Mouse (Mus musculus): ENCODE data around the gene Cog2. TPM values are rescaled to one million over a fixed set of nuclear protein-coding genes. Genes with fewer than 3 reads are reported as not detected.

Cog2 gene
- polyA plus RNA-seq, 1 experiment from 2014 or later = 40.4 TPM

GRCm38 (mm10) chr8:124555113-124555750, 34.7 kb downstream of the Cog2 start:
- Histone ChIP-seq H3K4me1 (ENCODE audit: insufficient read depth, low read length) (no peaks in the 10 kb centered on the region), H3K9me3 (ENCODE audit: low read length) (no peaks in the 10 kb centered on the region), H3K4me3 (ENCODE audit: low read length) (no peak overlapping the region), H3K4me2 (replicated peaks; ENCODE audit: low read depth, low read length) (no peak overlapping the region), H3K9ac (replicated peaks; ENCODE audit: low read length) (no peak overlapping the region), H3K27ac (ENCODE audit: low read length) (no peak overlapping the region), H3K27me3 (ENCODE audit: insufficient read depth, low read length) (no peaks in the 10 kb centered on the region), H3K36me3 (ENCODE audit: insufficient read depth, low read length) (peaks cover 28% of the 10 kb centered on the region)
- no peak for ATAC-seq (ENCODE audit: low FRiP score, low TSS enrichment)
- 83% methylated on average over 7 of the region's 7 CpGs for WGBS

GRCm38 (mm10) chr8:124556164-124556563, 35.6 kb downstream of the Cog2 start:
- Histone ChIP-seq H3K9ac (replicated peaks; ENCODE audit: low read length) (no peak overlapping the region), H3K36me3 (ENCODE audit: insufficient read depth, low read length) (peaks cover 18% of the 10 kb centered on the region), H3K27me3 (ENCODE audit: insufficient read depth, low read length) (no peaks in the 10 kb centered on the region), H3K4me1 (ENCODE audit: insufficient read depth, low read length) (no peaks in the 10 kb centered on the region), H3K9me3 (ENCODE audit: low read length) (no peaks in the 10 kb centered on the region), H3K4me2 (replicated peaks; ENCODE audit: low read depth, low read length) (no peak overlapping the region), H3K27ac (ENCODE audit: low read length) (no peak overlapping the region), H3K4me3 (ENCODE audit: low read length) (no peak overlapping the region)
- ATAC-seq (ENCODE audit: low FRiP score, low TSS enrichment) = no peak
- 82% methylated on average over 7 of the region's 7 CpGs for WGBS

GRCm38 (mm10) chr8:124556658-124557057, 36.1 kb downstream of the Cog2 start:
- Histone ChIP-seq H3K4me2 (replicated peaks; ENCODE audit: low read depth, low read length) (no peak overlapping the region), H3K4me3 (ENCODE audit: low read length) (no peak overlapping the region), H3K9ac (replicated peaks; ENCODE audit: low read length) (no peak overlapping the region), H3K9me3 (ENCODE audit: low read length) (no peaks in the 10 kb centered on the region), H3K27ac (ENCODE audit: low read length) (no peak overlapping the region), H3K27me3 (ENCODE audit: insufficient read depth, low read length) (no peaks in the 10 kb centered on the region), H3K4me1 (ENCODE audit: insufficient read depth, low read length) (no peaks in the 10 kb centered on the region), H3K36me3 (ENCODE audit: insufficient read depth, low read length) (peaks cover 13% of the 10 kb centered on the region)
- 79% methylated on average over 13 of the region's 13 CpGs for WGBS
- ATAC-seq (ENCODE audit: low FRiP score, low TSS enrichment) = no peak

- H3K9me3 ChIP-seq (ENCODE audit: low read length) = no peaks in the 10 kb centered on the region
- no peak overlapping the region for H3K27ac ChIP-seq (ENCODE audit: low read length)
- H3K4me3 ChIP-seq (ENCODE audit: low read length) = no peak overlapping the region
- 65% methylated on average over 5 of the region's 5 CpGs for WGBS
- no peaks in the 10 kb centered on the region for H3K27me3 ChIP-seq (ENCODE audit: insufficient read depth, low read length)
- no peak overlapping the region for H3K9ac ChIP-seq (replicated peaks; ENCODE audit: low read length)
- ATAC-seq (ENCODE audit: low FRiP score, low TSS enrichment) = no peak
- H3K36me3 ChIP-seq (ENCODE audit: insufficient read depth, low read length) = peaks cover 5% of the 10 kb centered on the region
- no peaks in the 10 kb centered on the region for H3K4me1 ChIP-seq (ENCODE audit: insufficient read depth, low read length)
- no peak overlapping the region for H3K4me2 ChIP-seq (replicated peaks; ENCODE audit: low read depth, low read length)
These were observed 36.9 kb downstream of the Cog2 start for GRCm38 (mm10) chr8:124557476-124557875.

GRCm38 (mm10) chr8:124567126-124567525, 46.6 kb downstream of the Cog2 start:
- Histone ChIP-seq H3K4me3 (ENCODE audit: low read length) (no peak overlapping the region), H3K9me3 (ENCODE audit: low read length) (no peaks in the 10 kb centered on the region), H3K4me2 (replicated peaks; ENCODE audit: low read depth, low read length) (no peak overlapping the region), H3K36me3 (ENCODE audit: insufficient read depth, low read length) (no peaks in the 10 kb centered on the region), H3K9ac (replicated peaks; ENCODE audit: low read length) (no peak overlapping the region), H3K27me3 (ENCODE audit: insufficient read depth, low read length) (no peaks in the 10 kb centered on the region), H3K4me1 (ENCODE audit: insufficient read depth, low read length) (no peaks in the 10 kb centered on the region), H3K27ac (ENCODE audit: low read length) (no peak overlapping the region)
- no peak for ATAC-seq (ENCODE audit: low FRiP score, low TSS enrichment)
- WGBS = 74% methylated on average over 6 of the region's 6 CpGs

- Histone ChIP-seq H3K4me1 (ENCODE audit: insufficient read depth, low read length) (no peaks in the 10 kb centered on the region), H3K9ac (replicated peaks; ENCODE audit: low read length) (no peak overlapping the region), H3K27ac (ENCODE audit: low read length) (no peak overlapping the region), H3K9me3 (ENCODE audit: low read length) (no peaks in the 10 kb centered on the region), H3K27me3 (ENCODE audit: insufficient read depth, low read length) (no peaks in the 10 kb centered on the region), H3K4me3 (ENCODE audit: low read length) (no peak overlapping the region), H3K4me2 (replicated peaks; ENCODE audit: low read depth, low read length) (no peak overlapping the region), H3K36me3 (ENCODE audit: insufficient read depth, low read length) (no peaks in the 10 kb centered on the region)
- WGBS = 80% methylated on average over 3 of the region's 3 CpGs
- no peak for ATAC-seq (ENCODE audit: low FRiP score, low TSS enrichment)
These were observed 47.0 kb downstream of the Cog2 start for GRCm38 (mm10) chr8:124567584-124567983.

GRCm38 (mm10) chr8:124569100-124569499, 48.5 kb downstream of the Cog2 start:
- H3K27me3 ChIP-seq (ENCODE audit: insufficient read depth, low read length) = no peaks in the 10 kb centered on the region
- no peaks in the 10 kb centered on the region for H3K4me1 ChIP-seq (ENCODE audit: insufficient read depth, low read length)
- 72% methylated on average over 2 of the region's 2 CpGs for WGBS
- H3K4me2 ChIP-seq (replicated peaks; ENCODE audit: low read depth, low read length) = no peak overlapping the region
- H3K9ac ChIP-seq (replicated peaks; ENCODE audit: low read length) = no peak overlapping the region
- H3K27ac ChIP-seq (ENCODE audit: low read length) = no peak overlapping the region
- no peaks in the 10 kb centered on the region for H3K9me3 ChIP-seq (ENCODE audit: low read length)
- no peak overlapping the region for H3K4me3 ChIP-seq (ENCODE audit: low read length)
- no peaks in the 10 kb centered on the region for H3K36me3 ChIP-seq (ENCODE audit: insufficient read depth, low read length)
- ATAC-seq (ENCODE audit: low FRiP score, low TSS enrichment) = no peak

GRCm38 (mm10) chr8:124569593-124569992, 49.0 kb downstream of the Cog2 start, which contains the start of gene Agt:
TSS of gene Agt (minus strand) at chr8:124569706.
- 86% methylated on average over 2 of the region's 2 CpGs for WGBS
- ATAC-seq (ENCODE audit: low FRiP score, low TSS enrichment) = no peak
- no peaks in the 10 kb centered on the region for H3K9me3 ChIP-seq (ENCODE audit: low read length)
- no peak within 1 kb of the TSS for H3K27ac ChIP-seq (ENCODE audit: low read length)
- no peak within 1 kb of the TSS for H3K9ac ChIP-seq (replicated peaks; ENCODE audit: low read length)
- no peak within 1 kb of the TSS for H3K4me2 ChIP-seq (replicated peaks; ENCODE audit: low read depth, low read length)
- no peaks in the 10 kb centered on the region for H3K36me3 ChIP-seq (ENCODE audit: insufficient read depth, low read length)
- no peak within 1 kb of the TSS for H3K4me3 ChIP-seq (ENCODE audit: low read length)
- no peaks in the 10 kb centered on the region for H3K4me1 ChIP-seq (ENCODE audit: insufficient read depth, low read length)
- no peaks in the 10 kb centered on the region for H3K27me3 ChIP-seq (ENCODE audit: insufficient read depth, low read length)

- Histone ChIP-seq H3K27me3 (ENCODE audit: insufficient read depth, low read length) (no peaks in the 10 kb centered on the region), H3K4me3 (ENCODE audit: low read length) (no peak overlapping the region), H3K4me1 (ENCODE audit: insufficient read depth, low read length) (no peaks in the 10 kb centered on the region), H3K9me3 (ENCODE audit: low read length) (0 out of 2 replicates have a peak, but pooled peaks cover 2% of the 10 kb centered on the region), H3K27ac (ENCODE audit: low read length) (no peak overlapping the region), H3K9ac (replicated peaks; ENCODE audit: low read length) (no peak overlapping the region), H3K36me3 (ENCODE audit: insufficient read depth, low read length) (no peaks in the 10 kb centered on the region), H3K4me2 (replicated peaks; ENCODE audit: low read depth, low read length) (no peak overlapping the region)
- ATAC-seq (ENCODE audit: low FRiP score, low TSS enrichment) = no peak
- 72% methylated on average over 8 of the region's 8 CpGs for WGBS
These were observed 51.3 kb downstream of the Cog2 start for GRCm38 (mm10) chr8:124571732-124572429.

- Histone ChIP-seq H3K9ac (replicated peaks; ENCODE audit: low read length) (no peak overlapping the region), H3K36me3 (ENCODE audit: insufficient read depth, low read length) (no peaks in the 10 kb centered on the region), H3K4me2 (replicated peaks; ENCODE audit: low read depth, low read length) (no peak overlapping the region), H3K9me3 (ENCODE audit: low read length) (0 out of 2 replicates have a peak, but pooled peaks cover 2% of the 10 kb centered on the region), H3K27ac (ENCODE audit: low read length) (no peak overlapping the region), H3K4me3 (ENCODE audit: low read length) (no peak overlapping the region), H3K27me3 (ENCODE audit: insufficient read depth, low read length) (no peaks in the 10 kb centered on the region), H3K4me1 (ENCODE audit: insufficient read depth, low read length) (no peaks in the 10 kb centered on the region)
- no peak for ATAC-seq (ENCODE audit: low FRiP score, low TSS enrichment)
These were observed 51.8 kb downstream of the Cog2 start for GRCm38 (mm10) chr8:124572430-124572775.
